Comparison of ENCODE assay signal across 17 mouse cellular contexts in genomic region chr13:11331991-11332390, GRCm38 (mm10).
A peak's percentile ranks its signal among the peaks of the same experiment; 100 is the strongest.
DNase-seq lines count a peak whose midpoint lies in the region; ATAC-seq lines count a peak whose summit lies in the region.
"Had no signal": no experiment of that assay in that cellular context is flagged by ENCODE, and none has a peak within 500 bp of the region (broad histone marks: within the 10 kb centered on the region; RNA-seq: fewer than 3 reads in every experiment).

No protein-coding gene starts in this region.

- 72% methylated on average over 4 of the region's 4 CpGs for WGBS in heart, embryonic 11.5 days (ENCODE audit: insufficient replicate concordance)
- 51% methylated on average over 4 of the region's 4 CpGs for WGBS in kidney, embryonic 14.5 days

- no peak overlapping the region for H3K4me2 ChIP-seq in heart, embryonic 11.5 days
- no peak overlapping the region for H3K4me2 ChIP-seq in kidney, embryonic 14.5 days (replicated peaks; ENCODE audit: low read depth, low read length)
- H3K4me2 ChIP-seq: midbrain, embryonic 11.5 days; neural tube, embryonic 15.5 days had no signal

- H3K36me3 ChIP-seq in heart, embryonic 11.5 days (ENCODE audit: control insufficient read depth, insufficient read depth, low read length) = no peaks in the 10 kb centered on the region
- H3K36me3 ChIP-seq in kidney, embryonic 14.5 days (ENCODE audit: control insufficient read depth, insufficient read depth, low read length) = no peaks in the 10 kb centered on the region
- H3K36me3 ChIP-seq: neural tube, embryonic 15.5 days had no signal

- ATAC-seq in heart, embryonic 11.5 days (replicated peaks; ENCODE audit: insufficient number of reproducible peaks, low FRiP score, low TSS enrichment) = no peak
- ATAC-seq in kidney, embryonic 14.5 days (ENCODE audit: low FRiP score, low TSS enrichment) = 0 out of 2 replicates have a peak, but pooled peaks have one; percentile 60
- ATAC-seq: Patski had no signal

- no peak overlapping the region for H3K27ac ChIP-seq in heart, embryonic 11.5 days (ENCODE audit: low read depth, low read length)
- no peak overlapping the region for H3K27ac ChIP-seq in kidney, embryonic 14.5 days (ENCODE audit: low read depth, low read length)
- H3K27ac ChIP-seq: neural tube, embryonic 15.5 days had no signal

- peak; percentile 88 for DNase-seq in heart, adult 11 months
- DNase-seq in kidney, postnatal 36 days = no peak
- peak; percentile 6 for DNase-seq in right cerebral cortex, postnatal 4 days
- no peak for DNase-seq in right cerebral cortex, postnatal 10 days (ENCODE audit: low spot score in 2 of 2)
- DNase-seq in retina, embryonic 14.5 days (ENCODE audit: low spot score) = no peak
- DNase-seq: B cell, adult 2 months; cerebellum, adult 11 months; cerebellum, postnatal 25 days; gastrocnemius, postnatal 36 days; lung, postnatal 36 days; retina, postnatal 1 day; thymus, postnatal 25 days had no signal

- H3K4me1 ChIP-seq in heart, embryonic 11.5 days (ENCODE audit: control insufficient read depth, insufficient read depth, low read length) = no peaks in the 10 kb centered on the region
- H3K4me1 ChIP-seq in kidney, embryonic 14.5 days (ENCODE audit: control insufficient read depth, insufficient read depth, low read length) = 0 out of 2 replicates have a peak, but pooled peaks cover 4% of the 10 kb centered on the region
- H3K4me1 ChIP-seq: neural tube, embryonic 15.5 days had no signal

- no peak overlapping the region for H3K9ac ChIP-seq in heart, embryonic 11.5 days (ENCODE audit: low read depth, low read length)
- H3K9ac ChIP-seq in kidney, embryonic 14.5 days (ENCODE audit: low read depth, low read length) = no peak overlapping the region
- H3K9ac ChIP-seq: neural tube, embryonic 15.5 days had no signal

- H3K9me3 ChIP-seq in heart, embryonic 11.5 days (replicated peaks; ENCODE audit: control insufficient read depth, low read length) = no peaks in the 10 kb centered on the region
- no peaks in the 10 kb centered on the region for H3K9me3 ChIP-seq in kidney, embryonic 14.5 days (ENCODE audit: control insufficient read depth, low read length)
- H3K9me3 ChIP-seq: neural tube, embryonic 15.5 days had no signal

- H3K27me3 ChIP-seq in heart, embryonic 11.5 days (ENCODE audit: control insufficient read depth, insufficient read depth, low read length) = no peaks in the 10 kb centered on the region
- 0 out of 2 replicates have a peak, but pooled peaks cover 4% of the 10 kb centered on the region for H3K27me3 ChIP-seq in kidney, embryonic 14.5 days (ENCODE audit: control insufficient read depth, insufficient read depth, low read length)
- H3K27me3 ChIP-seq: neural tube, embryonic 15.5 days; Patski had no signal

- no peak overlapping the region for H3K4me3 ChIP-seq in heart, embryonic 11.5 days (ENCODE audit: low read depth, low read length)
- no peak overlapping the region for H3K4me3 ChIP-seq in kidney, embryonic 14.5 days (ENCODE audit: low read length)
- H3K4me3 ChIP-seq: neural tube, embryonic 15.5 days had no signal

Comparison
In these comparisons a context has a peak if more than half of its experiments do, and no peak if none do; other contexts are left out.
1. DNase-seq: peak in heart, adult 11 months (single experiment) and right cerebral cortex, postnatal 4 days (single experiment); none in kidney, postnatal 36 days (0 of 2), right cerebral cortex, postnatal 10 days (0 of 2) and retina, embryonic 14.5 days (single experiment).